Mouse (Mus musculus) lung, postnatal 0 days (tissue): ENCODE results near the gene Ccdc173. TPM values are rescaled to one million over a fixed set of nuclear protein-coding genes. Genes with fewer than 3 reads are reported as not detected.
A peak's percentile ranks its signal among the peaks of the same experiment; 100 is the strongest.
"Not testable (repeated sequence)": the region's sequence is repeated elsewhere in the genome, so short reads cannot be mapped to it uniquely, and the experiment has no call there.

Source experiments
- ATAC-seq: fragments of 200-750 bp; cut with Nextera tagmentation; 2 replicates; pipeline ENCODE4 v1.8.0; 2017; ENCODE audit warnings: moderate library complexity
- DNase-seq: peaks from one replicate; pipeline ENCODE4 v3.0.0-alpha.2; 2016; ENCODE audit warnings: low spot score
- H3K27ac ChIP-seq: fragments of 300-500 bp; sonication (generic); 2 replicates; pipeline ENCODE4 v1.5.1; 2014; ENCODE audit warnings: antibody characterized with exemption, mild to moderate bottlenecking, low read length, mixed read lengths
- H3K27me3 ChIP-seq: fragments of 300-500 bp; sonication (generic); replicated peaks from 2 replicates; pipeline ENCODE4 v1.6.1; 2014; ENCODE audit warnings: low read length, mixed read lengths; ENCODE audit not compliant: insufficient read depth
- H3K36me3 ChIP-seq: fragments of 300-500 bp; sonication (generic); 2 replicates; pipeline ENCODE4 v1.6.1; 2014; ENCODE audit warnings: low read length, mixed read lengths; ENCODE audit not compliant: insufficient read depth
- H3K4me1 ChIP-seq: fragments of 300-500 bp; sonication (generic); 2 replicates; pipeline ENCODE4 v1.6.1; 2014; ENCODE audit warnings: antibody characterized with exemption, low read depth, low read length, mixed read lengths; ENCODE audit not compliant: insufficient read depth
- H3K4me2 ChIP-seq: fragments of 300-500 bp; sonication (generic); replicated peaks from 2 replicates; pipeline ENCODE4 v1.6.1; 2014; ENCODE audit warnings: low read depth, mild to moderate bottlenecking, low read length, moderate library complexity, mixed read lengths
- H3K4me3 ChIP-seq: fragments of 300-500 bp; sonication (generic); 2 replicates; pipeline ENCODE4 v1.5.1; 2014; ENCODE audit warnings: low read depth, low read length
- H3K9ac ChIP-seq: fragments of 300-500 bp; sonication (generic); replicated peaks from 2 replicates; pipeline ENCODE4 v1.6.1; 2014; ENCODE audit warnings: low read depth, mild to moderate bottlenecking
- H3K9me3 ChIP-seq: fragments of 300-500 bp; sonication (generic); 2 replicates; pipeline ENCODE4 v1.6.1; 2016; ENCODE audit warnings: low read length, mixed read lengths
- CTCF ChIP-seq: IDR thresholded peaks from 2 replicates; pipeline ENCODE4 v1.5.1; 2016; ENCODE audit warnings: antibody characterized with exemption, mild to moderate bottlenecking
- EP300 ChIP-seq: IDR thresholded peaks from 2 replicates; pipeline ENCODE4 v1.6.1; 2016; ENCODE audit warnings: antibody characterized with exemption, mild to moderate bottlenecking, control low read depth
- WGBS: fragments of 180-500 bp; shearing (Covaris S2); extraction: QIAGEN DNeasy Blood & Tissue Kit; methylation state at CpG from one replicate; pipeline ENCODE4 v1.1.7; 2014; 5-methylcytosine and 5-hydroxymethylcytosine counted together
- polyA plus RNA-seq: library from polyadenylated mRNA; unstranded; fragments of >200 nt; fragmentation: Nextera tagmentation; extraction: Ambion mirVana; gene quantifications from 2 replicates; pipeline ENCODE4 v1.2.1, GENCODE M21; 2015

Gene Ccdc173
- polyA plus RNA-seq, 1 experiment from 2014 or later = 2.3 TPM

GRCm38 (mm10) chr2:69820201-69820600 is 30.8 kb upstream of the Ccdc173 start:
- no peak overlapping the region for H3K4me3 ChIP-seq
- no peaks in the 10 kb centered on the region for H3K9me3 ChIP-seq
- no peak overlapping the region for H3K4me2 ChIP-seq
- no peaks in the 10 kb centered on the region for H3K4me1 ChIP-seq
- no peak for TF ChIP-seq CTCF
- no peak for TF ChIP-seq EP300
- no peak overlapping the region for H3K9ac ChIP-seq
- H3K27me3 ChIP-seq = no peaks in the 10 kb centered on the region
- no peak for ATAC-seq
- H3K36me3 ChIP-seq = no peaks in the 10 kb centered on the region
- 69% methylated on average over 1 of the region's 1 CpGs for WGBS
- no peak for DNase-seq
- no peak overlapping the region for H3K27ac ChIP-seq

DNA sequence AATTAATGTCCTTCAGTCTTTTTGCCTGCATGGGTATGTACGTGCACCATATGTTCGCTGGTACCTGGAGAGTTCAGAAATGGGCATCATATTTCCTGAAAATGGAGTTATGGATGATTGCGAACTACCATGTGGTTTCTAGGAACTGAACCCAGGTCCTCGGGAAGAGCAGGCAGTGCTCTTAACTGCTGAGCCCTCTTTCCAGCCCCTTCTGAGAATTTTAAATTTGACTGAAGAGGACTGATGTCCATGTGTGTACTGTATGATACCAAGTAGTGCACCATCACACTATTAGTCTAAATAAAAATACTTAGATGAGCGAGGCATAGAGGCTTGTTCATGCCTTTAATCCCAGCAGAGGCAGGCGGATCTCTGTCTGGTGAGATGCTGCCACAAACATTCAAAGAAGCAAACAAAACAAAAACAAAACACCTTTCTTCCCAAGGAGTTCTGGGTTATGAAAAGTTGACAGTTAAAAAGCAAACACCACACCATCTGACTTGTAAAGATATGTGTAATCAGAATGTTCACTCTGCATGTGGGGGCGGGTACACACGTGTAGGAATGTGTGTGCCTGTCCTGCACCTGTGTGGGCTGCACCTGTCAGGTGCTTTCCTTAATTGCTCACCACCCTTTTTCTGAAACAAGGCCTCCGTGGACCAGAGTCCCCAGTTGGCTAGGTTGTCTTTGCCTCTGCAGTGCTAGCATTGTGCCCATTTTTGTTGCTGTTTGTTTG is 29.1 kb upstream of the Ccdc173 start:
- no peak for TF ChIP-seq EP300
- H3K27ac ChIP-seq = no peak overlapping the region
- 78% methylated on average over 9 of the region's 9 CpGs for WGBS
- H3K36me3 ChIP-seq = no peaks in the 10 kb centered on the region
- no peaks in the 10 kb centered on the region for H3K27me3 ChIP-seq
- DNase-seq (no peak), ATAC-seq (no peak)
- H3K4me2 ChIP-seq = no peak overlapping the region
- H3K4me1 ChIP-seq = no peaks in the 10 kb centered on the region
- H3K9me3 ChIP-seq = no peaks in the 10 kb centered on the region
- H3K4me3 ChIP-seq = no peak overlapping the region
- H3K9ac ChIP-seq = no peak overlapping the region

GRCm38 (mm10) chr2:69816575-69816974 is 27.2 kb upstream of the Ccdc173 start:
- WGBS = 28% methylated on average over 5 of the region's 5 CpGs
- Histone ChIP-seq H3K4me2 (no peak overlapping the region), H3K4me1 (no peaks in the 10 kb centered on the region), H3K27ac (no peak overlapping the region), H3K9ac (no peak overlapping the region), H3K9me3 (no peaks in the 10 kb centered on the region), H3K36me3 (no peaks in the 10 kb centered on the region), H3K4me3 (no peak overlapping the region), H3K27me3 (no peaks in the 10 kb centered on the region)
- TF ChIP-seq EP300 (no peak), CTCF (no peak)
- DNase-seq = no peak
- peak; percentile 81 for ATAC-seq

- not testable (repeated sequence) for H3K27me3 ChIP-seq, H3K4me1 ChIP-seq, H3K9ac ChIP-seq, DNase-seq, H3K9me3 ChIP-seq, H3K36me3 ChIP-seq, H3K4me3 ChIP-seq, ATAC-seq, H3K27ac ChIP-seq, H3K4me2 ChIP-seq
- WGBS = 49% methylated on average over 7 of the region's 7 CpGs
These were observed 22.0 kb upstream of the Ccdc173 start for GRCm38 (mm10) chr2:69811349-69811748.

DNA sequence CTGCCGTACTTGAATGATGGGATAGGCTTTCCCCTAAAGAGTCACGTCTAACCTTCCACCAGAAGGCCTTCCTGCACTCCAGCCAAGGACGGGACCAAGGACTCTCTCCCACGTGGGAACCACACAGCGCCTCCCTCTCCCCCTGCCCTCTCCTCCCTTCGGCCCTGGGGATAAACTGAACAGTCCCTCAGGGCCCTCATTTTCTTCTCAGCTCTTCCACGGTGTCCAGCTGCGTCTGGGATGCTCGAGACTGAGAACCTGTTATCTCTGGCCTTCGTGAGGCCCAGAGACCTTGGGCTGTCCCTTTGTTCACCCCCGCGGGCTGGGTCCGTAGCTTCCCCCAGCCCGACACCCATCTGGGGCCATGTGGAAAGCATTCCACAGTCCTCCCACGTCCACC is 20.8 kb upstream of the Ccdc173 start:
- no peaks in the 10 kb centered on the region for H3K9me3 ChIP-seq
- no peaks in the 10 kb centered on the region for H3K36me3 ChIP-seq
- WGBS = 64% methylated on average over 15 of the region's 15 CpGs
- no peak overlapping the region for H3K27ac ChIP-seq
- no peak for DNase-seq
- H3K9ac ChIP-seq = no peak overlapping the region
- H3K27me3 ChIP-seq = no peaks in the 10 kb centered on the region
- no peak overlapping the region for H3K4me3 ChIP-seq
- ATAC-seq = no peak
- no peaks in the 10 kb centered on the region for H3K4me1 ChIP-seq
- no peak overlapping the region for H3K4me2 ChIP-seq
- no peak for TF ChIP-seq CTCF
- TF ChIP-seq EP300 = no peak

GRCm38 (mm10) chr2:69804663-69805062 is 15.3 kb upstream of the Ccdc173 start:
- not testable (repeated sequence) for H3K9me3 ChIP-seq, ATAC-seq, H3K4me3 ChIP-seq, H3K4me2 ChIP-seq, H3K27me3 ChIP-seq, H3K4me1 ChIP-seq, H3K9ac ChIP-seq, H3K27ac ChIP-seq, H3K36me3 ChIP-seq, DNase-seq
- WGBS = 70% methylated on average over 7 of the region's 9 CpGs

DNA sequence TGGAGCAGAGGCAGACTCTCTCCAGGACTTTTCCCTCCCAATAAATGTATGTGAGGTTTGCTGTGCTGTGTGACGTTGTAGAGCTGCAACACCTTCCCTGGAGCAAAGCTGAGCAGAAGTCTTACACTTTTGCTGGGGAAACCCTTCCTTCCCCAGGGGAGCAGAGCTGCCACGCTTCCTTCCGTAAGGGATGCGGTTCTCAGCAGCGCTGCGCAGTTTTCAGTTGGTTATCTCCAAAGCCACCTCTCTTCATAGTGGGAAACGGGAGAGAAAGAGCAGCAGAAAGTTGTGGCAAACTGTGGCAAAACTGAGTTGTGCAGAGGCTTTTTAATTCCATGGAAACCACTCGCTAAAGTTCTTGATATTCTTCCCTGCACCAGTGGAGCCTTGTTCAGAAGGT is 14.4 kb upstream of the Ccdc173 start:
- Histone ChIP-seq H3K9ac (no peak overlapping the region), H3K4me1 (no peaks in the 10 kb centered on the region), H3K4me2 (no peak overlapping the region), H3K36me3 (no peaks in the 10 kb centered on the region), H3K4me3 (no peak overlapping the region), H3K27me3 (no peaks in the 10 kb centered on the region), H3K27ac (no peak overlapping the region), H3K9me3 (no peaks in the 10 kb centered on the region)
- TF ChIP-seq CTCF = no peak
- no peak for TF ChIP-seq EP300
- DNase-seq (no peak), ATAC-seq (no peak)
- WGBS = 70% methylated on average over 8 of the region's 8 CpGs
